Mouse (Mus musculus): ENCODE measurements at regions not wholly inside any gene's neighbourhood (a gene's known extent, or its start where the extent isn't known, plus 50 kb on each side); places are given as distances from the start of the nearest gene placed in this dataset.

DNA sequence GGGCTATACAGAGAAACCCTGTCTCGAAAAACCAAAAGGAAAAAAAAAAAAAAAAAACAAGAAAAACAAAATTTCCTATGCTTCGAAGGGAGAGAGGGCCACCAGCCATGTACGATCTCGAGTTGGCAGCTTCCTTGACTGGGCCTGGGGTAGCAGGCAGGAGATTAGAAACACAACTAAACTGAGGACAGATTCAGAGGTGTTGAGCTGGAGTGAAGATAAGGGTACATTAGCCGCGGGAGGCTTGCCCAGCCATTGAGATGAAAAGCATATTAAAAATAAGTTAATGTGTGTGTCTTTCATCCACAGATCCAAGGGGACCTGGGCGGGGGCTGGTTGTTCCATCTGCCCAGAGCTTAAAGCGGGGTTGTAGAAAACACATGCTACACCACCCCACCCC, 145.3 kb upstream of the Usp24 start:
- no peak for DNase-seq

DNA sequence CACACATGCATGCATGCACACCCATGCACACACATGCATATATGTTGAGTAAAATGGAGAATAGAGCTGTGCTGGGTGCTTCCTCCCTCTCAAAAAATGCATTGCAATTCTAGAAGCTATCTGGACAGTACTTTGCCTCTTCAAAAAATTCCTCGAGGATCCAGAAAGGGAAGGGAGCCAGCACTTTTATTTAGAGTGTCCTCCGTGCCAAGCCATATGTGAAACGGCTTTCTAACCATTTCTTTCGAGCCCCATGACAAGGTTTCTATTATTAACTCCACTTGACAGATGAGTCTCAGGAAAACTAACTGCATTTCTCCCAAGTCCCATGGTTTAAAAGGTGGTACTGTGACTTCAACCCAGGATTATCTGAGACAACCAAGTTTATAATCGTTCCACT, 140.7 kb upstream of the Usp24 start:
- no peak for DNase-seq

DNA sequence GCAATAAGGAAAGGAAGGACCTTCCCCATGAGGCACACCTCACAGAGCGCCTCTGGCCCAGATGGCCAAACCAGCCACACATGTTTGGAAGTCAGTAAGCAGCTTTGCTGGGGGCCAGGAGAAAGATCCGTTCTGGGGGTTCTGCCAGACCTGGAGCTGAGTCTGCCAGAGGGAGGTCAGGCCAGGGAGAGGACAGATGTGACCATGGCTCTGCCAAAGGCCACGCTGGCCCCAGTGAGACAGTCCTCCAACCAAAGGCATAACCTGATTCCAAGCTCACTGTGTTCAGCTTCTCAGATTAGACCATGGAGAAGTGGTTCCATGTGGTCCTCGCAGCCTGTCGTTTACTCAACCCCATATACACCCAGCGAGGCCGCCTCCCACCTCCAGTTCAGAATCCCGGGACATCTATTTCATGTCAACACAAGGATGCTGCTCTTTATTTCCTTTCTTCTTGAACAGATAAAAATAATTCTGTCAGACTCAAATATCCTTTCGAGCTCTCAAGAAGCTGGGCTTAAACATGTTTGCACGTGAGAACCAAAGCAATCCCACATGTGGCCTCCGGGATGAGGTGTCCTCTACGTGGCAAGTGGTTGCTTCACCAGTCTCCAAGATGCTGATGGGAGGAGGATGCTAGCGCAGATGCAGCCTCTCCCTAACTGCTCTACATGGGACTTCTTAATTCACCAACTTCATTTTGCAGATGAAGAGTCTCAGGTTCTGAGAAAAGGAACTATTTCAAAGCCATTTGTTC, 130.1 kb upstream of the Usp24 start:
- DNase-seq, result peak; percentile 62

DNA sequence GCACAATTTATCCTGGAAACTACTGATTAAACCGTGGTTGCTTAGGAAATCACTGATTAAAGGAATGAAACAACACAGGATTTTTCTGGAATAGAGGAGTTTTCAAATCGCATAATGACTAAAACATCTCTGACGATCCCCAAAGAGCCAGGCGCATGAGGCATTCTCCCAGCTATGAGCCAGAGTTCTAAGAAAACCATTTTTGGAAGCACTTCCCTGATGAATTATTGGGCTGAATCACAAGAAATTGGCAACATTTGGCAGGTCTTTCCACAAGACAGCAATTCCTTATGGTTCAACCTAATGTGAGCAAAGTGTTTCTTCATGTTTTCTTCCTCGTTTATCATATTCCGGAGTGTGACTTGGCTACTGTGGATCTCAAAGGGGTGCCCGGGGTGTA, 129.3 kb upstream of the Usp24 start:
- peak; percentile 15 for DNase-seq

DNA sequence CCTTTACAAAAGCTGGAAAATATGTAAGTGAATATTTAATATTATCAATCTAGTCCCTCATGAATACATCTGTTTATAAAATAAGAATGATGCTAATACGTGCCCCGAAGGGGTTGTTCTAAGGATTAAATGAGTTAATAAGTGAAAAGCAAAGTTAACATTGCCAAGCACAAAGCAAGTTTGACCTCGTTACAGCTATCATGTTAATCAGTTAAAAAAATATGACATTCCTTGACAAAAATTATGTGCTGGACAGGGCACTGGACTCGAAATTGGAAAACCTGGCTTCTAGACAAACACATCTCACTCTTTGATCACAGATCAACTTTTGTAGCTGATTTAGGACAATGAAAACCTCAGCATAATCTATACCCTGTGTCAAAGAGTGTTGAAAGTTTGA, 125.8 kb upstream of the Usp24 start:
- DNase-seq, result no peak

DNA sequence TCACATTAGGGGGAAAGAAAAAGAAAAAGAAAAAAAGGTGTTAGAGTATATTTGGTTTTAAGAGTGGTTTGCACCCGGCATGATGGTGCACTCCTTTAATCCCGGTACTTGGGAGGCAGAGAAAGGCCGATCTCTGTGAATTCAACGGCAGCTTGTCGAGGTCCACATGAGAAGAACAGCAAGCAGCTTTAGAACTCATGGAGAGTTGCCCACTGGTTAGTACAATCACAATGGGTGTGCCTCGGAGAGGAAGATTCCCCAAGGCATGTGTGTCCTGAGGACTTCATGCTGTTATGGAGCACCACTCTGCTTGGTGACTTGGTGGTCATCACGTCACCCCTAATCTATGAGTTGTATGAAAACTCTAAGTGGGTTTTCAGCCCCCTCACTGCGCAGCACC, 124.7 kb upstream of the Usp24 start:
- DNase-seq, result no peak

DNA sequence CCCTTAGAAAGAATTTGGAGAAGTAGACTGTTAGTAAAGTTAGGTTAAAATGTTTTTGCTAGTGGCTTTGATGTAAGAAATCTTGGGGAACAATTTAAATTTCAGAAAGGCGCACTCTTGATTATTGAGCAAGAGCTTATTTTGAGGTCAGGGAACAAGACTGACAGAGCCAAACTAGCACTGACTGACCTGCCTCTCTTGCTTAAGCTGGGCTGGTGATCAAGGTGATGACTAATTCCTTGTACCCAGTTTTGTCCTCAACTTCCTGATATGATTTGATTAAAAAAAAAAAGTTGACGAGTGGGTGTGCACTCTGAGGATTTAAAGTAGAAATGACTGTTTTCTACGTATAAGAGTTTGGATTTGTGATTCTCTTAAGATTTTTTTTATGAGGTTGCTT, 124.2 kb upstream of the Usp24 start:
- DNase-seq, result peak; percentile 43

DNA sequence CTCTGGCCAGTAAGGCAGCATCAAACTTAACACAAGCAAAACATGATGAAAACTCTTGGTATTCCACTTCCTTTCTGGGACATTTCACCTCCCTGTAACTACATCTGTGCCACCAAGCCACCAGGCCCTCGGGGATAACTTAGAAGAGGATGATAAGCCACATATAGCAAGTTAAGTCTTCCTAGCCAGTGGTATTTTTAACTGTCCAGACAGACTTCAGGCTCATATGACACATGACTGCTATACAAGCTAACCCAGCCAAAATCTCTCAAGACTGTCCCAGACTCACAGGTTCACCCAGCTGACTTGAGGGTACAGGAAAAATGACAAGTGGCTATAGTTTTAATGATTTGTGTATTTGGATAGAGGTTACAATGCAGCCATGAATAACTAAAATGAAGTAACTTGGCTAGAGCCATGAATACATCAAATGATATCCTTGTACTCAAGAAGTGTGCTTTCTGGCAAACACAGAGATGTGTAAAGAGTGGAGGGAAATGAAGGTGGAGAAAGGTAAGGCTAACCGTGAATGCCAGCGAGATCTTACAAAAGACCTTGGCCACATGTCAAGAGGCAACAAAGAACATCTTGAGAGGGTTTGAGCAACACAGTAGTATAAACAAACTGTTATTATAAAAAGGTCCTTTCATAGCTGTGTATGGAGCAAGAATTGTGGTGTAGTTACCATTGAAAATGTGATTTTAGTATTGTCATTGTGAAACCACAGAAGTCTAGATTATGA, 122.6 kb upstream of the Usp24 start:
- no peak for DNase-seq

DNA sequence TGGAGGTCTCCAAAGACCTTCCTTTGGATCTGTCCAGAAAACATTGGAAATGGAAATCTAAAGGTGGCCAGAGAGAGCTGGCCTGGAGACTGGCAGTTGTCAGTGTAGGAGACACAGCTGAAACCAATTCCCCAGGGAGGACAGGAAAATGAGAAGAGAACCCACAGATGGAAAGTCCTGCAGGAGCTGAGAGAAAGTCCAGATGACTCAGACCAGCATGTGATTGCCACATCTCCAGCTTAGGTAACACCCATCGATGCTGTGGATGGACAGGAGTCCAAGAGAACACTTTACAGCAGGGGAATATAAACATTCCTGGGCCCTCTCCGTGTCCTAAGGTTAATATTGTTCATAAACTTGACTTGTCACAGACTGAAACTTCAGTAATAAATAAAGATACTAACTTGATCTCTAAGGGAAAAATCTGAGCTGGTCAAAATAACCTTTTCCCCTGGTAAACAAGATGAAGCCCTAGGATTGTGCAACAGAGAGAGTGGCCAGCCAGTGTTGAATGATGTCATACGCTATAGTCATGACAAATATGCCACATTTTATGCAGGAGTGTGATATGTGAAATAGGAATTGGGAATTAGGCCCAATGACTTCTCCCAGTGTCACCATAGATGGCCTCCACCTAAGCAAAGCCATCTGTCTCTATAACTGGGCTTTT, 120.4 kb upstream of the Usp24 start:
- peak; percentile 38 for DNase-seq

DNA sequence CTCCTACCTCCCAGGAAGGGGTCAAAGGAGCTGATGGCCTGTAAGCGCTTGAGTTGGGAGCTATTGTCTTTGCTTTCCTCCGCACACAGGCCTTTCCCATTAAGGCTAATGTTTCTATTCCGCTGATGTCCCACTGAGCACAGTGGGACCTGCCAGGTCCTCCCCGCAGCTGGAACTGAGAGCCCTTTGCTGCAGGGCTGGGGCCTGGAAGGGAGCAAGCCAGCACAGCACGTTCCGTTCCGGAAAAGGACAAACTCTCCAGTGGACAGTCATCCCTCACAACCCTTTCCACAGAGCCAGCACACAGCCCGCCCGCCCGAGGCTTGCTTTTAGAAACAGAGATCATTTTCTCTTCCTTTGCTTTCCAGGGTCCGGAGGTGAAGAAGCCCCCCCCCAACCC, 116.2 kb upstream of the Usp24 start:
- DNase-seq, result peak; percentile 70

DNA sequence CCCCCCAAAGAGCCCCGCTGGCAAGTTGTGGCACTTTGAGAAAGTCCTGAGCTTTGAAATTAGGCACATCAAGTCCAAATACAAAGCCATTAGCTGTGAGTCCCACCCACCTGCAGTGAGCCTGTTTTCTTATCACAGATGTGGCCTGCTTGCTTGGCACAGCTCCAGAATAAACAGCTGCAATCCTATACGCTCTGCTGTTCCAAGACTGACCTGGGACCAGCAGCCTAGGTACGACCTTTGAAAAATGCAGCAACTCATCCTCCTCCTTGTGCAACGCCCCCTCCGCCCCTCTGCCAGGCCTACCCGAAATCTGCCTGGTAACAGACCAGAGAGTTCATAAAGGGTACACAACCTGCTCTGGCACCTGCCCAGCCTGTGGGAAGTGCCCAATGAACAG, 115.8 kb upstream of the Usp24 start:
- peak; percentile 52 for DNase-seq

DNA sequence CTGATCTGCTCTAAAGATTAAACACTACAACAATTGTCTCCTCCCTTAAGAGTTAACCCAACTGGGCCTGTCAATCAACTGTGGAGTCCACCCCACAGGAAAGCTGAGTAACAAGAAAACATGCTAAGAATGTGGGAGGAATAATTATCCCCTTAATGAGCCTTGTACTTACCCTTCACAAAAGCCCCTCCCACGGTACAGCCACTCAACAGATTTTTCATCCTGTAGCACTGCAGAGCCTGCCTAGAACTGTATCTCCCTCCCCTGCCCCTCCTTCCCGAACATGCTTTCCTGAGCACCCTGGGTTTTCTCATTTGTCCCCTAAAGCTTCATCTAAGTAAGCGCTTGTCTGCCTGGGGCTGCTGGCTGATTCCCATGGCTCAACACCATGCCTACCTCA, 113.5 kb upstream of the Usp24 start:
- DNase-seq, result no peak

DNA sequence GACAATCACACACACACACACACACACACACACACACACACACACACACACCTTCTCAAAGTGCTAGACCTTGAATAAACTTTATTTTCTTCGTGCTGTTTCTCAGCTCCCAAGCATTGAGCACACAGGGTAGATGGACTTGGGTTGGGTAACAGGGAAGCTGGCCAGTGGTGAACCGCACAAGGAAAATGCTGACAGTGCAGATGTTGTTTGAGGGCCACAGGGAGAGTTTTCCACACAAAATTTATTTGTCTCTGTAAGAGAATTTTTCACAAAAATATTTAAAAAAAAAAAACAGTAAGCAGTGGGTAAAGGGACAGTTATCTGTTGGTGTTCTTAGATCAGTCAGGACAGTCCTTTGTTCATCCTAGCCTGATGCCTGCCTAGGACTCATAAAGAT, 110.8 kb upstream of the Usp24 start:
- DNase-seq, result no peak

DNA sequence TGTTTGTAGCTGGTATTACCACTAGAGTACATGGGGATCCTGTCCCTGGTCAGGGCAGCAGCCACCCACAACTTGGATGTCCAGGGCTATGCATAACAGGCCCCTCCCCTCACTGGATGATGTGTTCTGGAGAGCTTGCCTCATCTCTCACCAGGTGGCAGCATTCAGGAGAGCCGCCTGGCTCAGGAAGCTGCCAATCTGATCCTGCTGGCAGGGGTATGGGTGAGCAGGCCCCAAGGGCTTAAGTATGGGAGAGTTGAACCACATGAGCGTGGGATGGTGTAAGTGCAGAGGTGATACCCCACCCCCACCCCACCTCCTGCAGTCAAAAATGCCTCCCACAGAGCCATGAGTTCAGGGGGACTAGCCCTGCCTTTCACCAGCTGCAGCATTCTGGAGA, 110.0 kb upstream of the Usp24 start:
- DNase-seq, result peak; percentile 22

DNA sequence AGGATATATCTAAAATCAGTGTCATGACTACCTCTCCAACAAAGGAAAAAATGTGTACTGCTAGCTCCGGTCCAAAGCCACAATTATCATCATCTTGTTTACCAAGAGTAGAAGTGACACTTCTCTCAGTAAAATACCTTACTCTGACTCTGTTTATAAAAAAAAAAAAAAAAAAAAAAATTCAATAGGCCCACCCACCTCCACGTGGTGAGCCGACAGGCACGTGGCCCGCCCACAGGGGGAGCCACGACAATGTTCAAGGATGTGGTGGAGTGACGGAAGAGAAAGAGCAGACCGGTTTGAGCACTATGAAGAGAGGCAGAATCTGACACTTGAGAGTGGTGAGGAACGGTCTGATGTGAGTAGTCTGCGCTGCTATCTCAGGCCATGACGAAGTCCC, 106.5 kb upstream of the Usp24 start:
- DNase-seq, result no peak

DNA sequence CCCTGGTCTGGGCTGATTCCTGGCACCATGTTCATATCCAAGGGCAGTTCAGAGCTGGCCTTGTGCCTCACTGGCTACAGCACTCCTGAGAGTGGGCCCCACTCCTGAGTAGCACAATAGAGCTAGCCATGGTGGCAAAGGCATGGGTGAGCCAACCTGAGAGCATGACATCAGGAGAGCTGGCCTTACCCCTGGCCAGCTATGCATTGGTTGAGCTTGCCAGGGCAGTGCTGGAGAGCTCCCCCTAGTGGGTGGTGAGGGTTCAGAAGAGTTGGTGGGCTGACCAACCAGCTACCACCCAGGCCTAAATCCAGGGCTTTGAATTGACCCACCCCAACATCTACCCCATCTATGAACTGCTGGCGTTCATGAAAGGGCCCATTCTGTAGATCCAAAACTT, 106.0 kb upstream of the Usp24 start:
- peak; percentile 32 for DNase-seq

DNA sequence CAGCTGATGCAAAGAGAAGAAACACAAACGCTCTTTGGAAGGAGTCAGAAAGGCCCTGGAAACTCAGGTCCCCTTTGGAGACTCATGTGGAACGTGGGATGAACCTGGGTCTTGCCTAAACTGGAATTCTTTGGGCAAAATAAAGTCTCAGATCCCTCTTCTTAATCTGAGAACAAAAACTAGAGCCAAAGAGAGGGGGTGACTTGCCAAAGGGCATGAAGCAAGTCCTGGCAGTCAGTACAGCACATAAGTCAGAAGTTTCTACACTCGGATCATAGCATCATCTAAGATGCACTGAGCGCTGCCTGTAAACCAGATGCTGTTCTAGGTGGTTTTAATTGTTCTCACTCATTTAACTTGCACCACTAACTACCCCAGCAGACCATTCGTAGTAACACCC, 101.8 kb upstream of the Usp24 start:
- no peak for DNase-seq

DNA sequence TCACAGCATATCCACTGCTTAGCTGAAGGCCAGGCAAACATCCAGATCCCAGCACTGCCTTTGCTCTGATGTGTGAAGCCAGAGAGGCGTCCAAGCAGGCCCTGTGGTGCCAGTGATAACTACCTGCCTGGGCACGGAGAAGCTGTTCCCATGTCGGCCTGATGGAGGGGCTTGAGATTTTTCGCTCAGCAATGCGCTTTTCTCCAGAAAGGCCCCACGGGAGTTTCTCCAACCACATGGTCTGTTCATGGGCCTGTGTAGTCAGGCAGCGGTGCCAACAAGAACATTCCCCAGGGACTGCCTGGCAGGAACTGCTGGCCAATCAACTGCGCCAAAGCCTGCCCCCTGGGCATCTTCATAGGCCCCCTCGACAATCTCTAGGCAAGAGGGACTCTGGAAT, 95.4 kb upstream of the Usp24 start:
- peak; percentile 58 for DNase-seq

DNA sequence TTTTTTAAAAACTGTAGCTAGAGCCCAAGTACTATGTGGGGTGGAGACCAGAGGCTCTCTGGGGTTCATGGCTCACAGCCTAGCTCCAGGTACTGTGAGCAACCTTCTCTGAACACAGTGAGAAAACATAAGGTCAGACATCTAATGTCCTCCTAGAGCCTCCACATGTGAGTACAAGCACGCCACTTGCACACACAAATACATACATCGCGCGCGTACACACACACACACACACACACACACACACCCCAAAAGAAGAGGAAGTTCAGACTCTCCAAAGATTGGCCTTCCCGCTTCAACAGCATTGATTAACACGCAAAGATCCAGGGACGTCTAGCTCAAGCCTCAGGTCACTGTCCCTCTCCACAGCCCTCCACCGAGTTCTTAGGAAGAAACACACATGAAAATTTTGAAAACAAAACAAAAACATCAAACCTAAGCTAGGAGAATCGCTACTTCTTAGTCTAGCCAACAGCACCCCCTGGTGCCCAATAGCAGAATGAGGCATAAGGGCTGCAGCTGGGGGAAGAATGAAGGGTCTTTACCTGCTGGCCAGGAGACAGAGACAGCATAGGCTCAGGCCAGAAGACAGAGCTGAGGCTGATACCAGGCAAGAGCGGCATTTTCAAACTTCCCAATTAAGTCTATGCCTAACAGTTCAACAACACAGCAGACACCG, 90.7 kb upstream of the Usp24 start:
- peak; percentile 73 for DNase-seq

DNA sequence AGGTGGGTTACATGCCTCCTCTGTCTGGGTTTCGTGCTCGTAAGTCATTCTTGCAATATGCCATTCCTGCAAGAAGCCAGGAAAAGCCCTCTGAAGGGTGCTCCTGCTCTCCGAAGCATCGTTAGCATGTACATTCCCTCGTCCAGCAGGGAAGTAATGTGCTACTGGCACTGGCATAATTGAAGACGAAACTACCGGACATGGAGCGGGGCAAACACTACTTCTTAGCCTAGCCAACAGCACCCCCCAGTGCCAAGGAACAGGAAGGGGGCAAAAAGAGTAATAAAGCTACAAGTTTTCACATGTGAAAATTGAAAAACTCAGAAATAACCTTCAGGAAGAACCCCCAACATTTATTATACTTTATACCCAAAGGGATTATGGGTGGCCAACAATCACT, 88.6 kb upstream of the Usp24 start:
- no peak for DNase-seq

DNA sequence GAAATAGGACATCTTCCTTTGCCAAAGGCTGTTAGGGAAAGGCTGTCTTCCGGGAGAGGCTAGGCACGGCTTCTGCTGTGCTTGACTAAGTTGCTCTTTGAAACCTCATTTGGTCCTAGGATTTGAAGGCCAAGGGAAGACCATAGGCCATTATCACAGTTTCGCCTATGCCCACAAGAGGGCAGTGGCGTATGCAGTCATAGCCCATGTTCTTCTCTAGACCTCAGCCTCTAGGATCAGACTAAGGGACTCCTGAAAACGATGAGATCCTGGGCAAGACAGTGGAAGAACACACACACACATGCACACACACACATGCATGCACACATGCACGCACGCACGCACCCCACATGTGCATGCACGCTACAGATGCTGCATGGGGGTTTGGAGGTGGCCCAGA, 87.5 kb upstream of the Usp24 start:
- DNase-seq, result peak; percentile 82

DNA sequence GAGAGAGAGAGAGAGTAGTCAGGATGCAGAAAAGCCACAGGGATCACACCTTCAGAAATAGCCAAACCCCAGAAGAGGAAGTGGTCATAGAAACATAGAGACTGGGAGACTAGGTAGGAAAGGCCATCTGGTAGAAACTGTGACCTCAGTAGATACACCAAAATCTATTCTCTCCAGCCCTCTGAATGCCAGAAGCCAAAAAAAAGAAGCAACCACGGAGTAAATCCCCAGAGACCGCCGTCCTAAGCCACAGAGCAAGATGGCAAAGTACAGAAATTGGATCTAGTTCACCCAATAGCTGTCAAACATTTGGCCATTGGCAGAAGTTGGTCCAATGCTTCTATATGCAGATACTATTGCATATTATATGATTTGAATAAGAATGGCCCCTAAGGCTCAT, 86.5 kb upstream of the Usp24 start:
- no peak for DNase-seq

DNA sequence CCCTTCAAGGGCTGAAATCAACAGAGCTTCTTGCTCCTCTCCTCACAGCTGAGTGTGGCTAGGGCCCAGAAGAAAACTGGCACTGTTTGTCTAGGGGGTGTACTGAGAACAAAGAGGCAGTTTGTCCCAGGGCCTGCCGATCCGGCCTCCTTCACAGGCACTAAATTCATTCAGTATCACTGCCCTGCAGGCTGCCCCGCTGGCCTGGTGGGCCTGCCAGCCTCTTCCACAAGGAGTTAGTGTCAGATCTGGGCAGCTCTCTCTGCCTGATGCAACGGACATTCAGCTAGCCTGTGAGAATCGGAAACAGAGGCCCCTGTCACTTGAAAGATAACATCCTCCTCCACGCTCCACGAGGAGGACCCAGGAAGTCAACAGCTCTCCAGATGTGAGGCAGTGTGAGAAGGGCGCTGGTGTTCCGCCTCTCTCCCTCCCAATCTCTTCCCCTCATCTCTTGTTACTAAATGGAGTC, 83.5 kb upstream of the Usp24 start:
- DNase-seq, result no peak

Data from adrenal gland, postnatal 14 days (tissue).